Mouse (Mus musculus): ENCODE measurements around the gene Podxl. TPM values are rescaled to one million over a fixed set of nuclear protein-coding genes. Genes with fewer than 3 reads are reported as not detected.
A peak's percentile ranks its signal among the peaks of the same experiment; 100 is the strongest.
"Not testable (repeated sequence)": the region's sequence is repeated elsewhere in the genome, so short reads cannot be mapped to it uniquely, and the experiment has no call there.

Podxl gene
- polyA plus RNA-seq, 1 experiment from 2014 or later: 9.2 TPM

- ATAC-seq (ENCODE audit: low FRiP score): no peak
- Histone ChIP-seq H3K9ac (replicated peaks) (0 out of 2 replicates have a peak overlapping the region, but pooled peaks have one; percentile 0), H3K4me3 (replicated peaks) (peak overlapping the region; percentile 83), H3K27me3 (replicated peaks) (no peaks in the 10 kb centered on the region), H3K9me3 (replicated peaks) (no peaks in the 10 kb centered on the region), H3K36me3 (no peaks in the 10 kb centered on the region), H3K27ac (replicated peaks) (peak overlapping the region; percentile 9; the same call in 1 of the 2 replicates), H3K4me2 (peak overlapping the region; percentile 96), H3K4me1 (peaks cover 48% of the 10 kb centered on the region)
- 3% methylated on average over 17 of the region's 17 CpGs for WGBS
Observed at GRCm38 (mm10) chr6:31564901-31565391, 1.2 kb upstream of the Podxl start.

GRCm38 (mm10) chr6:31564182-31564531 is 376 bp upstream of the Podxl start:
- no peaks in the 10 kb centered on the region for H3K27me3 ChIP-seq (replicated peaks)
- peak; percentile 38 for ATAC-seq (ENCODE audit: low FRiP score)
- no peaks in the 10 kb centered on the region for H3K9me3 ChIP-seq (replicated peaks)
- H3K4me1 ChIP-seq: peaks cover 50% of the 10 kb centered on the region
- H3K27ac ChIP-seq (replicated peaks): peak overlapping the region; percentile 46; the same call in 1 of the 2 replicates
- H3K4me3 ChIP-seq (replicated peaks): peak overlapping the region; percentile 83
- peak overlapping the region; percentile 85 for H3K9ac ChIP-seq (replicated peaks)
- H3K36me3 ChIP-seq: no peaks in the 10 kb centered on the region
- WGBS: 1% methylated on average over 18 of the region's 18 CpGs
- peak overlapping the region; percentile 96 for H3K4me2 ChIP-seq

GRCm38 (mm10) chr6:31562371-31563080 is 1.3 kb downstream of the Podxl start:
- WGBS: 8% methylated on average over 16 of the region's 16 CpGs
- ATAC-seq (ENCODE audit: low FRiP score): no peak
- H3K4me1 ChIP-seq: peaks cover 50% of the 10 kb centered on the region

GRCm38 (mm10) chr6:31561948-31562347 is 1.8 kb downstream of the Podxl start:
- Histone ChIP-seq H3K4me1 (peaks cover 47% of the 10 kb centered on the region), H3K4me2 (peak overlapping the region; percentile 96), H3K4me3 (replicated peaks) (peak overlapping the region; percentile 83)
- not testable (repeated sequence) for H3K9me3 ChIP-seq (replicated peaks); H3K36me3 ChIP-seq; H3K27me3 ChIP-seq (replicated peaks); H3K27ac ChIP-seq (replicated peaks); H3K9ac ChIP-seq (replicated peaks); ATAC-seq (ENCODE audit: low FRiP score)
- 67% methylated on average over 3 of the region's 3 CpGs for WGBS

More at GRCm38 (mm10) chr6:31562371-31563080, 1.3 kb downstream of the Podxl start:
- Histone ChIP-seq H3K36me3 (no peaks in the 10 kb centered on the region), H3K9ac (replicated peaks) (peak overlapping the region; percentile 85), H3K27ac (replicated peaks) (no peak overlapping the region), H3K27me3 (replicated peaks) (no peaks in the 10 kb centered on the region), H3K4me3 (replicated peaks) (peak overlapping the region; percentile 83), H3K9me3 (replicated peaks) (no peaks in the 10 kb centered on the region), H3K4me2 (peak overlapping the region; percentile 96)

GRCm38 (mm10) chr6:31560138-31560959 is 3.4 kb downstream of the Podxl start:
- 16% methylated on average over 13 of the region's 13 CpGs for WGBS
- H3K4me2 ChIP-seq: peak overlapping the region; percentile 96
- H3K9me3 ChIP-seq (replicated peaks): no peaks in the 10 kb centered on the region
- H3K9ac ChIP-seq (replicated peaks): no peak overlapping the region
- peaks cover 47% of the 10 kb centered on the region for H3K4me1 ChIP-seq
- ATAC-seq (ENCODE audit: low FRiP score): no peak
- no peak overlapping the region for H3K4me3 ChIP-seq (replicated peaks)
- H3K36me3 ChIP-seq: no peaks in the 10 kb centered on the region
- no peaks in the 10 kb centered on the region for H3K27me3 ChIP-seq (replicated peaks)
- H3K27ac ChIP-seq (replicated peaks): no peak overlapping the region

GRCm38 (mm10) chr6:31556460-31557100 is 7.2 kb downstream of the Podxl start:
- H3K27ac ChIP-seq (replicated peaks): no peak overlapping the region
- H3K9ac ChIP-seq (replicated peaks): no peak overlapping the region
- no peaks in the 10 kb centered on the region for H3K27me3 ChIP-seq (replicated peaks)
- H3K4me1 ChIP-seq: peaks cover 18% of the 10 kb centered on the region
- no peak overlapping the region for H3K4me2 ChIP-seq
- 90% methylated on average over 7 of the region's 7 CpGs for WGBS
- H3K4me3 ChIP-seq (replicated peaks): no peak overlapping the region
- ATAC-seq (ENCODE audit: low FRiP score): no peak
- H3K36me3 ChIP-seq: no peaks in the 10 kb centered on the region
- H3K9me3 ChIP-seq (replicated peaks): no peaks in the 10 kb centered on the region

GRCm38 (mm10) chr6:31550876-31551532 is 12.8 kb downstream of the Podxl start:
- no peak overlapping the region for H3K4me2 ChIP-seq
- no peak for ATAC-seq (ENCODE audit: low FRiP score)
- no peaks in the 10 kb centered on the region for H3K9me3 ChIP-seq (replicated peaks)
- WGBS: 85% methylated on average over 22 of the region's 22 CpGs
- no peaks in the 10 kb centered on the region for H3K36me3 ChIP-seq
- peaks cover 31% of the 10 kb centered on the region for H3K4me1 ChIP-seq
- no peak overlapping the region for H3K4me3 ChIP-seq (replicated peaks)
- H3K9ac ChIP-seq (replicated peaks): no peak overlapping the region
- H3K27ac ChIP-seq (replicated peaks): no peak overlapping the region
- H3K27me3 ChIP-seq (replicated peaks): no peaks in the 10 kb centered on the region

GRCm38 (mm10) chr6:31549361-31550051 is 14.3 kb downstream of the Podxl start:
- Histone ChIP-seq H3K9me3 (replicated peaks) (no peaks in the 10 kb centered on the region), H3K4me2 (no peak overlapping the region), H3K4me3 (replicated peaks) (no peak overlapping the region), H3K4me1 (peaks cover 32% of the 10 kb centered on the region), H3K9ac (replicated peaks) (no peak overlapping the region), H3K27me3 (replicated peaks) (no peaks in the 10 kb centered on the region), H3K36me3 (no peaks in the 10 kb centered on the region), H3K27ac (replicated peaks) (no peak overlapping the region)
- 58% methylated on average over 5 of the region's 5 CpGs for WGBS
- peak; percentile 63; the same call in 1 of the 2 replicates for ATAC-seq (ENCODE audit: low FRiP score)

- ATAC-seq (ENCODE audit: low FRiP score): no peak
- 79% methylated on average over 4 of the region's 4 CpGs for WGBS
Observed at GRCm38 (mm10) chr6:31544318-31544717, 19.5 kb downstream of the Podxl start.

GRCm38 (mm10) chr6:31540018-31540417 is 23.8 kb downstream of the Podxl start:
- Histone ChIP-seq H3K27me3 (replicated peaks) (no peaks in the 10 kb centered on the region), H3K4me3 (replicated peaks) (no peak overlapping the region), H3K27ac (replicated peaks) (no peak overlapping the region), H3K4me1 (peaks cover 7% of the 10 kb centered on the region), H3K4me2 (no peak overlapping the region), H3K36me3 (no peaks in the 10 kb centered on the region), H3K9me3 (replicated peaks) (no peaks in the 10 kb centered on the region), H3K9ac (replicated peaks) (no peak overlapping the region)
- WGBS: 90% methylated on average over 6 of the region's 6 CpGs
- no peak for ATAC-seq (ENCODE audit: low FRiP score)

More at GRCm38 (mm10) chr6:31544318-31544717, 19.5 kb downstream of the Podxl start:
- Histone ChIP-seq H3K4me1 (peaks cover 28% of the 10 kb centered on the region), H3K4me2 (no peak overlapping the region), H3K27me3 (replicated peaks) (no peaks in the 10 kb centered on the region), H3K4me3 (replicated peaks) (no peak overlapping the region), H3K9ac (replicated peaks) (no peak overlapping the region), H3K9me3 (replicated peaks) (no peaks in the 10 kb centered on the region), H3K36me3 (no peaks in the 10 kb centered on the region), H3K27ac (replicated peaks) (no peak overlapping the region)

Measured in neural tube, embryonic 15.5 days (tissue).